Mouse (Mus musculus): Measurements from ENCODE around the gene Nkx1-2. TPM values are rescaled to one million over a fixed set of nuclear protein-coding genes. Genes with fewer than 3 reads are reported as not detected.

Nkx1-2 gene
- total RNA-seq (2012; rRNA removed) = 0.04 TPM in 1 of 2 replicates, not detected in the other
- total RNA-seq (2014; rRNA removed) = not detected in 2 replicates
- polyA plus RNA-seq (2012; ENCODE audit: insufficient read length, low read depth) = not detected in 2 replicates

DNA sequence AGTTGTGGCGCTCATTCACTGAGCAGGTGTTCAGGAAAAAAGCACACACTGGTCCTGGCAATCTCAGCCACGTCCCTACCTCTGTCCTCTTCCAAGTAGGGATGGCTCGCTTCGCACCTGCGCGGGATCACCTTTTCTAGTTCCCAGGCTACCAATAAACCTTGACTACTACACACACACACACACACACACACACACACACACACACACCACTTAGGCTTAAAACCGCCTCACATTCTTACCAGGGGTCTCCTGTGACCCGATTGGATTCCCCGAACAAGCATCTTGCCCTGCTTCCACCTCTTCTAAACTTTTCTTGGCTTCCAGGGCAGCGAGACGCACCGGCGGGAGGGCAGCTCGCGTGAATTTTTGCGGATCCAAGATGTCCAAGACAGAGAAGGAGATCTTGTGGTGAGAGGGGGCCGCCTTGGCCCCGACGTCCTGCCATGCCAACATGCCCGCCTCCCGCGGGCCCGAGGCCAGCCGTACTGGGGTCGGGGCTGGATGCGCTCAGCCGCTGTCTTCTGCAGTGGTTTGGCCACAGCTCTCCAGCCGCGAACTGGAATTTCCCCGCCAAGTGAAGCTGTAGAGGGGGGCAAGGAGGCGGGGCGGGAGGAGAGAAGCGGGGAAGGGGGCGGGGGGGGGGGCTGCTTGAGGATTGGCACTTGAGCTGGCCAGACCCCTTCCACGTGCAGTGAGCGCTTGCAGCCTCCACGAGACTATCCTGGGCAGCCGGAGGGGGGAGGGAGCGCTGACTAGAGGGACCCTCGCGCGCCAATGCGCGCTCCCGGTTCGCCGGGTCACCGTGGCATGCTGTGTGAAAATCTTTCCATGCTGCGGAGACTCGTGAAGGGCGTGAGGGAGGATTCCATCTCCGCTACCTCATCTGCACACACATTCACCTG is at the start of gene Nkx1-2:
Nkx1-2 (minus strand) TSS at position 567 of the 905 bp plus-strand sequence.
- peak within 1 kb of the TSS; percentile 98 for H3K4me2 ChIP-seq (ENCODE audit: insufficient read depth, low read depth, poor library complexity, severe bottlenecking)
- peak within 1 kb of the TSS in 2 of 3 experiments; percentile 39 to 47 for H3K4me3 ChIP-seq (replicated peaks in 1 of 3; ENCODE audit: low read depth in 2 of 3, low read length in 2 of 3, poor library complexity in 1 of 3)
- peaks cover 6% of the 10 kb centered on the region for H3K9me3 ChIP-seq (replicated peaks; ENCODE audit: low read length)
- TF ChIP-seq GABPA (IDR thresholded peaks at IDR 0.05; ENCODE audit: insufficient replicate concordance, low read depth, low read length) (no peak), MAX (IDR thresholded peaks at IDR 0.05; ENCODE audit: low read length) (peak; percentile 28; the same call in 1 of the 2 replicates), BHLHE40 (IDR thresholded peaks at IDR 0.05; ENCODE audit: low read depth, low read length) (peak; percentile 30; the same call in 1 of the 2 replicates)
- H3K27me3 ChIP-seq (replicated peaks) = peaks cover 79% of the 10 kb centered on the region
- no peak for DNase-seq (ENCODE audit: extremely low read depth)
- no peaks in the 10 kb centered on the region for H3K79me2 ChIP-seq (replicated peaks; ENCODE audit: control insufficient read depth, extremely low read depth, insufficient read depth, poor library complexity, severe bottlenecking)
- H3K4me1 ChIP-seq (ENCODE audit: control insufficient read depth in 1 of 2, insufficient read depth in 2 of 2) = peaks cover 0 to 13% of the 10 kb centered on the region in 2 experiments; a peak in 2 of 4 replicates
- in situ Hi-C loops (cut with MboI; ENCODE audit: low pct_ligation_motif_present, low pct_unique_long_range_greater_than_20kb, low sequenced_read_pairs) = no loop called here
- no peak within 1 kb of the TSS for H3K9ac ChIP-seq (ENCODE audit: insufficient read depth, low read depth)
- H3K27ac ChIP-seq (ENCODE audit: insufficient read depth, low read depth) = no peak within 1 kb of the TSS
- dilution Hi-C loops (cut with MboI; ENCODE audit: extremely low pct_ligation_motif_present, extremely low pct_unique_long_range_greater_than_20kb, low sequenced_read_pairs) = no loop called here
- no peaks in the 10 kb centered on the region for H3K36me3 ChIP-seq (replicated peaks in 1 of 2; ENCODE audit: control insufficient read depth in 1 of 2, insufficient read depth in 1 of 2, low read length in 1 of 2)

DNA sequence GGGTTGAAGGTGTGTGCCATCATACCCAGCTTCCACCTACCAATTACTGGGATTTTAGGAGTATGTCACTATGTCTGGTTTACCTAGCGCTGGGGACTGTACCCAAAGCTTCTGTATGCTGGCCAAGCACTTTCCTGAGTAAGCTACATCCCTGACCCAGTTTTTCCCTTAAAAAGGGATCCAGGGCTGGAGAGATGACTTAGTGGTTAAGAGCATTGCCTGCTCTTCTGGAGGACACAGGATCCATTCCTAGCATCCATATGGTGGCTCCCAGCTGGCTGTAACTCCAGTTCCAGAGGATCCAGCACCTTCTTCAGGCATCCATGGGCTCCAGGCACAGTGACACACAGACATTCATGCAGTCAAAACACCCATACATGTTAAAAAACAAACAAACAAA is 47.1 kb upstream of the Nkx1-2 start:
- Histone ChIP-seq H3K4me1 (ENCODE audit: control insufficient read depth in 1 of 2, insufficient read depth in 2 of 2) (peaks cover 0 to 9% of the 10 kb centered on the region in 2 experiments; a peak in 2 of 4 replicates), H3K27me3 (replicated peaks) (no peaks in the 10 kb centered on the region), H3K27ac (ENCODE audit: insufficient read depth, low read depth) (no peak overlapping the region), H3K36me3 (replicated peaks in 1 of 2; ENCODE audit: control insufficient read depth in 1 of 2, insufficient read depth in 1 of 2, low read length in 1 of 2) (peaks cover 0 to 36% of the 10 kb centered on the region in 2 experiments), H3K4me2 (ENCODE audit: insufficient read depth, low read depth, poor library complexity, severe bottlenecking) (no peak overlapping the region), H3K9me3 (replicated peaks; ENCODE audit: low read length) (no peaks in the 10 kb centered on the region), H3K4me3 (replicated peaks in 1 of 3; ENCODE audit: low read depth in 2 of 3, low read length in 2 of 3, poor library complexity in 1 of 3) (no peak overlapping the region), H3K79me2 (replicated peaks; ENCODE audit: control insufficient read depth, extremely low read depth, insufficient read depth, poor library complexity, severe bottlenecking) (no peaks in the 10 kb centered on the region), H3K9ac (ENCODE audit: insufficient read depth, low read depth) (no peak overlapping the region)
- DNase-seq (ENCODE audit: extremely low read depth) = no peak
- in situ Hi-C loops (cut with MboI; ENCODE audit: low pct_ligation_motif_present, low pct_unique_long_range_greater_than_20kb, low sequenced_read_pairs) = no loop called here
- dilution Hi-C loops (cut with MboI; ENCODE audit: extremely low pct_ligation_motif_present, extremely low pct_unique_long_range_greater_than_20kb, low sequenced_read_pairs) = no loop called here
- no peak for TF ChIP-seq ZNF384 (IDR thresholded peaks at IDR 0.05; ENCODE audit: low read depth, low read length)
- TF ChIP-seq GABPA (IDR thresholded peaks at IDR 0.05; ENCODE audit: insufficient replicate concordance, low read depth, low read length) = no peak
- no peak for TF ChIP-seq USF2 (conservative IDR thresholded peaks at IDR 0.05; ENCODE audit: low read depth, low read length)
- TF ChIP-seq ZMIZ1 (IDR thresholded peaks at IDR 0.05; ENCODE audit: low read depth, low read length) = no peak
- TF ChIP-seq JUN (IDR thresholded peaks at IDR 0.05; ENCODE audit: insufficient read depth, low read depth, low read length) = no peak
- no peak for TF ChIP-seq ETS1 (conservative IDR thresholded peaks at IDR 0.05; ENCODE audit: low read depth, low read length)
- TF ChIP-seq CHD1 (IDR thresholded peaks at IDR 0.05; ENCODE audit: low read depth, low read length) = no peak
